Mouse (Mus musculus) cerebellum, adult 11 months (tissue): Measurements from ENCODE around the gene Dbnl.

ENCODE experiments used
- DNase-seq: peaks from one replicate; pipeline ENCODE4 v3.0.0; 2022

Gene Dbnl

DNA sequence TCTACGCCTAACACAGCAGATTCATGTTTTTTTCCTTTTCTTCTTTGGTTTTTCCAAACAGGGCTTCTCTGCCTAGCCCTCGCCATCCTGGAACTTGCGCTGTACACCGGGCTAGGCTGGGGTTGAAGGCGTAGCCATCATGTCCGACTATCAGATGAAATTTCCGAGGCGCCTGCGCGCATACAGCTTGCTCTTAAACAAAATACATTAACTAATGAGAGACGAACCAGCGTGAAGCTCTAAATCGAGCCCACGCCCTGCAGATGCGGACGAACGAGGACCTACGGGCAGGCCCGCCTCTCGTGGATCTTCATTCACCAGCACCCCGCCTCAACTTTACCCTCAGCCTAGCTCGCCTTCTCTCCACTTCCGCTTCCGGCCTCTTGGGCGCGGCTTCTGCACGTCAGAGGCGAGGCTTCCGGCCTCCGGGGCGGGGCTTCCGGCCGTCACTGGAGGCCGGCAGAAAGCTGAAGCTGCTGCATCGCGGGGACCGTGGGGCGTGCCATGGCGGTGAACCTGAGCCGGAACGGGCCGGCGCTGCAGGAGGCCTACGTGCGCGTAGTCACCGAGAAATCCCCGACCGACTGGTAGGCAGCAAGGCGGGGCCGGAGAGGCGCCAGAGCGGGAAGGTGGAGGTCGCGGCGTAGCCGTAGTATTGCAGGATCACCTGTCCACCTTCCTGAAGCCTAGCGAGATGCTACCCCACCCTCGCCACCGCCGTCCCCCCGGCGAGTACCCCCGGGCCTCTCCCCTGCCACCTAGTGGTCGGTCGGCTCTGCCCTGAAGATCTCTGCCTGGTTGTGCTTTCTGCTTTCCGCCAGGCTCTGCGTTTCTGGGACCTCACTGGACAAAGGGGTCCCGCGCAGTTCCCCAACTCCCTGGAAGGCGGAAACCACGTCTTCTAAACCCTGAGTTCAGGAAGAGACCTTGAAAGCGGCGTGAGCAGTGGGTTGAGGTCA, at the start of gene Dbnl:
Gene Dbnl, plus strand, starts transcription at position 433 of the 959 bp plus-strand sequence.
- DNase-seq, result peak; percentile 90

DNA sequence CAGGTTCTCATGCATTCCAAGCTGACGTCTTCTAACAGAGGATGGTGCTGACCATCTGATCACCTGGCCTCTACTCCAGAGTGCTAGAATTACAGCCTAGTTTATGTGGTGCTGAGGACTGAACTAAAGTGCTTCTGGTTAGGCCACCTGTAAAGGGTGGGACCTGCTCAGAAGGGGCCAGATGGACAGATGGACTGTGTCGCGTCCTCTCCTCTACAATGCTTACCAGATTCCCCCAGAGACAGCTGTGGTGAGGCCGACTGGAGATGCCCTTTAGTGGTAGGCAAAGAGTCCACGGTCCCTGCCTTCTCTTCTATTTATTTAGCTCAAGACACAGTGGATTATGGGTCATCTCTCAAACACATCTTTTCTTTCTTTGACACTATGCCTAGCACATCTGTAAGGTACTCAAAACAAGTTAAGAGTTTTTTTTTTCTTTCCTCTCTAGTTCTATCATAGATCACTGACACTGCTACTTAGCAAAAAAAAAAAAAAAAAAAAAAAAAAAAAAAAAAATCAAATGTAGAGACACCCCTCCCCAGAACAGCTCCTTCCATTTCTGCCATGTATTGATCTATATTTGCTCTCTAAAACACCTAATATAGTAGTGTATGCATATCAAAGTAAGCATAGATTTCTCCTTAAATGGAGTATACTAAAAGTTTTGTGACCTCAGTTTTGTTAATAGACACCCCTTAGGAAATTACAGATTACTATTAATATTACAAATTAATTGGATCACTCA, 49.2 kb upstream of the Dbnl start:
- DNase-seq, result no peak

DNA sequence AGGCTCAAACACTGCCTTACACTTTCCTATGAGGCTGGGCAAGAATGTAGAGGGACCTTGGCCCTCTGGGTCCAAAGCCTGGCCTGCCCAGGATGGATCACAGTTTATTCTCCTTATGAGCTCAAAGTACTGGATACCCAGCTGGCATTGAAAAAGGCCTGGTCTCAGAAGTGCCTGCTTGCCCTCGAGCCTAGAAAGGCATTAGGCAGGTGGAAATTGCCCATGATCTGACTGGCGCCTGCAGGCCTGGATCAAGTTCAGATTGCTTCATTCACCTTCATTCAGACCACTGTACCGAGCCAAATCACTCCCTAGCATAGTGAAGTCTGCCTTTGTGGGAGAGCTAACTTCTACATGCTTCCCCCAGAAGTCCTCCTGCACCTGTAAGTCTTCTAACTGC, 48.4 kb upstream of the Dbnl start:
- no peak for DNase-seq

DNA sequence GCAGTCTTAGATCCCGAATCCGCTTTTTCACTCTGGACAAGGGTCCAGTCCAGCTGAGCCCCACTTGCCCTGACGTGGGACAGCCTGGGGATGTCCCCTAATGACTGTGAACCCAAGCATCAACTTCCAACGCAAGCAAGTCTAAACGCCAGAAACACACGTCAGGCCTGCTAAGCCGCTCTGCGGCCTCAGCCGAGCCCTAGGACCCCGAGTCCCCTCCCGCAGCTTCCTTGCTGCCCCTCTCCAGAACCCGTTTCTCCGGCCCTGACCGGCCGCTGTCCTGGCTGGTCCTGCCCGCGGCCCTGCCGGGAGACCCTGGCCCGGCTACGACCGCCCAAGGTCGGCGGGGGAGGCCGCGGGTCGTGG, 47.7 kb upstream of the Dbnl start:
- DNase-seq, result no peak

DNA sequence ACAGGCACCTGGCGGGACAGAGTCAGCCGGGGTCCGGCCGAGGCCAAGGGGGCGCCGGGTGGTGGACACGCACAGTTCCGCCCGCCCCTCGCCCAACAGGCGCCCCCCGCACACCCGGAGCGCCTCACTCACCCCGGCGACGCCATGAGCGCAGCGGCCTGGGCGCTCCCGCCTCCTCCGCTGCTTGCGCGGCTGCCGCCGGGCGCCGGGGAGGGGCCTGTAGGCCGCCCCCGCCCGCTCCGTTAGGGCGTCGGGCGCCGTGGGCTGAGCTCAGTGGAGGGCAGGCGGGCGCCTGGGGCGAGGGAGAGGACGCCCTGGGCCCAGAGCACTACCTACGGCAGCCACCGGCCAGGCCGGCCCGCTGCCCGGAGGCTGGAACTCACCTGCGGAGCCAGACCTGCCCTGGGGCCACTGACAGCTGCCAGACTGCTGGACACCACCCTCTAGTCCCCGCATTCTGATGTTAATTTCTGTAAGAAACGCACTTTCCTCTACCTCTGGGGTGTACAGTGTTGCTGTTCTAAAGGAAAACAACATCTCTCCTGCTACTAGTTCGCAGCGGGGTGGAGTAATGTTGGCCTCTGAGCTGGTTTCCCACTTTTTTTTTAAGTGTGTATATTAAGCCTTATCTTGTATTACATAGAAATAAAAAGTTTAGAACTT, 47.2 kb upstream of the Dbnl start:
- DNase-seq, result peak; percentile 68

DNA sequence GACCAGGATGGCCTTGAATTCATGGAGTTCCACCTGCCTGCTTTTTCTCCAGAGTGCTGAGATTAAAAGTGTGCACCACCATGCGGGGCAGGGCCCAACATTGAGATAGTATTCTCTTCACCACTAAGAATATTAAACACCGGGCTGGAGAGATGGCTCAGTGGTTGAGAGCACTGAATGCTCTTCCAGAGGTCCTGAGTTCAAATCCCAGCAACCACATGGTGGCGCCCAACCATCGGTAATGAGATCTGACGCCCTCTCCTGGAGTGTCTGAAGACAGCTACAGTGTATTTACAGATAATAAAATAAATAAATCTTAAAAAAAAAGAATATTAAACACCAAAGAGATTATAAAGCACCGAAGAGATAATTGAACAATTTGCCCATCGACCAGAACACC, 46.2 kb upstream of the Dbnl start:
- DNase-seq, result no peak

DNA sequence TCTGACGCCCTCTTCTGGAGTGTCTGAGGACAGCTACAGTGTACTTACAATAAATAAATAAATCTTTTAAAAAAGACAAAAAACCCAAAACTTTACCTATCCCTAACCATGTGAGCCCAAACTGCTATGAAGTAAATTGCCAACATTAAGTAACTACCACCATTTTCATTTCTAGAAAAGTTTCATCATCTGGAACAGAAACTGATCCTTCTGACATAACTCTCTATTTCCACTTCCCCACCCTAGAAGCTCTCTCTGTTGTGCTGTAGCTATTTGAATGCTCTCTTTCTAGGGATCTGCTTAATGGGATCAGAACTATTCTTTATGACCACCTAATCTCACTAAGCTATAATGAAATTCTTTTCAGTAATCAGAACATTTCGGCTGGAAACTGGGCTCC, 43.3 kb upstream of the Dbnl start:
- no peak for DNase-seq

DNA sequence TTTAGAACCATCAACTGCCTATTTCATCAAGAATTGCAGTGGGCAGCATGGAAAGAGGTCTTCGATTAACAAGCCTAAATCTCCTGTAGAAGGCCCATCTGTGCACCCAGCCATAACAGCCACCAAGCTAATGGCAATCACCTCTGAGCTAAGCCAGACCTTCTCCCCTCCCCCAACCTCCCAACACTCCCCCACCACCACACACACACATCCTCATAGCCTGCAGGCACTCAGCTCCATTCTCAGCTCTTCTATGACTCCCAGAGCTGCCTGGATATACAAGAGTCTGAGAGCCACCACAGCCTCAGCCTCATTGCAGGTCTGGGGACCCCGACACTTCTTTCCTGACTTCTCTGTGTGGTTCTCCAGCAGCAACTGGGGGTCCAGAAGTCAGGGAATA, 34.5 kb upstream of the Dbnl start:
- DNase-seq, result no peak

DNA sequence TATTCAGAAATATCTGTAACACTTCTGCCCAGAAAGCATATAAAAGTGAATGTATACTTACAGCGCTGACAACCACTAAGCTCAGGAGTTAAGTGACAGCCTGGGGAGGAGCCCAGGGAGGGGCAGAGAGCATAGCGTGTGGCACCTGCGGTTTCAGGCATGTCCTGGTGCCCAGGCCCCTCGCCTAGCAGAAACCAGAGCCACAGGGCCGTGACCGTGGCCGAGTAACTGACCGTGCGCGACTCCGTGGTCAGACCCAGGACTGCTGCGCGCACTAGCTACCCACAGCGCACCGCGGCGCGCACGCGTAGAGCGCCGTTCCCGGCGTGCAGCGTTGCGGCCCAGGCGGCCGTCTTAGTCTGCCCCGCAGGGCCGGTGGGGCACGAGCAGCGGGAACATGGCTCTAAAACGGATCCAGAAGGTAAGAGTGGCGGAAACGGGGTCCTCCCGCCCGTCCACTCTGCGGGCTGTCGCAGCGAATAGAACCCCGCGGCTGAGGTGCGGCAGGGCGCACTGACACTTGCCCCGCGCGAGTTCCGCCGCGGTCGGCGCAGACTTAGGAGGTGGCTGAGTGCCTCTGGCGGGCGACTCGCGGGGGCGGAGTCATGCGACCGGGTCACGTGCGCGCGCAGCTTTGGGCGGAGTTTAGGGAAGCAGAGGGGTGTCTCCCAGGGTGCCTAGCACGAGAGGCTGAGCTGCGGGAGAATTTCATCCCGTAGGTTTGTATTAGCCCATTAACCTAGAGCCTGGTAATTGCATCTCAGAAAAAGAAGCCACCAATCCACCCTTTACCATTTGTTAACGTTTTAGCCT, 26.3 kb upstream of the Dbnl start, which contains the start of gene Urgcp:
Gene Urgcp, minus strand, starts transcription at position 557 of the 813 bp plus-strand sequence.
- DNase-seq, result peak; percentile 92

DNA sequence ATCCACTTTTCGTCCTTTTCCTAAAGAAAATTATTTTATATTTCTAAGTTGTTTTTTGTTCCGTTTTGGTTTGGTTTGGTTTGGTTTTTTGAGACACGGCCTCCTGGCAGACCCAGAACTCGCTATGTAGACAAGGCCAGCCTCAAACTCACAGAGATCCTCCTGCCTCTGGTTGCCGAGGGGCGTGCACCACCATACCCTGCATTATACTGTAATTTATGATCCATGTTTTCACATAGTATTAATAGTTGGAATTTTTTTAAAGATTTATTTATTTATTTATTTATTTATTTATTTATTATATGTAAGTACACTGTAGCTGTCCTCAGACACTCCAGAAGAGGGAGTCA, 25.7 kb upstream of the Dbnl start:
- DNase-seq, result no peak

DNA sequence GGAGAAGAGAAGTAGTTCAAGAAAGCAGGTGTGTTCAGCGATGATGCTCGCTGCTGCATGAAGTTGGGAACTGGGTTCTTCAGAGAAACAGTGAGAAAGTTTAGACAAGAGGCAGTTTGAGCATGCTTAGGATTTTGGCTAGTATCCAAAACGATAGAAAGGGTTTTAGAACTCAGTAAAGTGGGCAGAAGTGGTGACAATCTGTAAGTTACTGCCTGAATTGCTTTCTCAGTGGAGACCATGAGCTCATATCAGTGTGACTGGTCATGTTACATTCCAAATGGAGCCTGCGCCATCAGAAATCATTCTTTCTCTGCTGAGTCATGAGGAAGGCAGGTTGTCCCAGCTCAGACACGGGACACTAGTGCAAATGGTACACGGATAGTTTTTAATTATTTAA, 22.3 kb upstream of the Dbnl start:
- DNase-seq, result no peak

DNA sequence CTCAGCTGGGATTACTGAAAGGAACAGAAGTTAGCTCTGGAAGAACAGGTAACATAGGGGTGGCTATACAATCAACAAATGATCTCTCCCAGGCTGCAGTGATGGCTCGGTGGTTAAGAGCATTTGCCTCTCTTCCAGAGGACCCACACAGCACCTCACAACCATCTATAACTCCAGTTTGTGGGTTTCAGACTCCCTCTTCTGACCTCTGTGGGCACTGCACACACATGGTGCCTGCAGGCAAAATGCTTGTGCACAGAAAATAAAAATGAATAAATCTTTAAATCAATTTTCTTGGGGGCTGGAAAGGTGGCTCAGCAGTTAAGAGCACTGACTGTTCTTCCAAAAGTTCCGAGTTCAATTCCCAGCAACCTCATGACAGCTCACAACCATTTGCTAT, 9.8 kb upstream of the Dbnl start:
- DNase-seq, result no peak

DNA sequence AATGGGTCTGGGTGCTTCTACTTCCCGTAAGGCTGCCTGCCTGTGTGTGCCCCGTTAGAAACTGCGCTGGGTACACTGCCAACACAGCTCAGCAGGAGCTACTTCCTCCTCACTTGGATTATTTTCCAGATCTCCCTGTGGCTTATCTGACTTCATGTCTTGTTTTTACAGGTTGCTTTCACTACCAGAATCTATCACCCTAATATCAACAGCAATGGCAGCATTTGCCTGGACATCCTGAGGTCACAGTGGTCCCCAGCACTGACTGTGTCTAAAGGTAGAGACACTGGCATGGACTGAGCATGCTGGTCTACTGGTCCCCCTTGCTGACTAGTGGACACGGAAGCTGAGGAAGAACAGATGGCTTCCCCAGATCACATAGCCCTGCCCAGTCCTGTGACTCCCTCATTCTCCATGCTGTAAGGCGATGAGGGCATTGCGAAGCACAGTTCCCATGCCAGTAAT, 8.2 kb upstream of the Dbnl start:
- peak; percentile 60 for DNase-seq

DNA sequence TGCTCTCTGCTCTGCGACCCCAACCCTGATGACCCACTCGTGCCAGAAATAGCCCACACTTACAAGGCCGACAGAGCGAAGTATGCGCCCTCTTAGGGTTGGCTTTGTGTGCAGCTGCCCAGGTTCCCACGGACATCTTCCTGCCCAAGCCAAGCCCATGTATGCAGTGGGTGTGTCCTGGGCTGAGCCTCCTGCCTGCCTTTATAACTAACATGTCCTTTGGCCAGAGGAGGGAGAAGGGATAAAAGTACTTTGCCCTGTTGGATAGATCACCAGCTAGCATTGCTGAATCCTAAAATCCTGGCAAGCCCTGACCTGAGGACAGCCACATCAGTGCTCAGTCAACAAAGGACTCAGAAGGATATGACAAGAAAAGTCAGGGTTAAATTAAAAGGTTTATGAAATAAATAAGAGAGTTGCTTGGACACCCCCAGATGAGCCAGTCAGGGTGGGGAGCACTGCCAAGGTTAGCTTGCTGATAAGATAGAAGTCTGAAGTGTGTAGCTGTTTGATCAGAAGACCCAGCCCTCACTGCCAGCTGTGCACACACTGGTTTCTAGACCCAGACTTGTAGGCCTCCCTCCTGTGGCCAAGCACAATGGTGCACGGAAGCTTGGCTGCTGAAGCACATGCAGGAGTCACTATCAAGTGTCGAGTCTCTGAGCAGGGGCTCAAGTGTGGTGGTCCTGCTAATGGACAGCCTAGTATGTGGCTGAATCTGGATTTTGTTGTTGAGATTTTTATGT, 5.9 kb upstream of the Dbnl start:
- DNase-seq, result no peak

DNA sequence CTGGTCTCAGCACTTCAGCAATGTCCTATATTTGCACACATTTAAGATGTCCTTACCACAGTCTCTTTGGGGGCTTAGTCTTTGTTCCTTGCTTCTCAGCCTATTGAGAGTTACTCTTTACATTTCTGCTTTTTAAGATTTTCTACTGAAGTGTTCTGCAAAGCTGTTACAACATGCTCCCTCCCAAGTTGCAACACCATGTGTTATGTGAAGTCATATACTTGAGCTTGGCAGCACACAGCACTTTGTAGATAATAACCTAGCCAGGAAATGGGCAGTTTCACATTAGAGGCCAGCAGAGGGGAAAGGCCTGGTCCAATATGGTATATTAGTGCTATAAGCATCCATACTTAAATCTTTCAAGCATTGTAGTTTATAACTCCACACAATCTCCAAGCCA, 2.6 kb upstream of the Dbnl start:
- no peak for DNase-seq

DNA sequence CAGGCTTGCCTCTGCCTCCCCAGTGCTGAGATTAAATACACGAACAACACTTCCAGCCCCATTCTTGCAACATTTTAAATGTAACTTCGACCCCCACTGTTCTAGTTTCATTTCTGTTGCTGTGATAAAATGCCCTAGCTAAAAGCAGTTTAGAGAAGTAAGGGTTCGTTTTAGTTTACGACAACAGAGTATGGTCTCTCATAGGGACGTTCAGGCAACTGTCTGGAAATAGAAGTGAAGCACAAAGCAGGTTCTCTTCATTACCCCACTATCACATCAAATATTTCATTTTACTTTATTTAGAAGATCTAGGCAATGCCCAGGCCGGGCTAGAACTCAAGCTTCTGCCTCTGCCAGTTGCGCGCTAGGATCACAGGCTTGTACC, 625 bp upstream of the Dbnl start:
- no peak for DNase-seq

DNA sequence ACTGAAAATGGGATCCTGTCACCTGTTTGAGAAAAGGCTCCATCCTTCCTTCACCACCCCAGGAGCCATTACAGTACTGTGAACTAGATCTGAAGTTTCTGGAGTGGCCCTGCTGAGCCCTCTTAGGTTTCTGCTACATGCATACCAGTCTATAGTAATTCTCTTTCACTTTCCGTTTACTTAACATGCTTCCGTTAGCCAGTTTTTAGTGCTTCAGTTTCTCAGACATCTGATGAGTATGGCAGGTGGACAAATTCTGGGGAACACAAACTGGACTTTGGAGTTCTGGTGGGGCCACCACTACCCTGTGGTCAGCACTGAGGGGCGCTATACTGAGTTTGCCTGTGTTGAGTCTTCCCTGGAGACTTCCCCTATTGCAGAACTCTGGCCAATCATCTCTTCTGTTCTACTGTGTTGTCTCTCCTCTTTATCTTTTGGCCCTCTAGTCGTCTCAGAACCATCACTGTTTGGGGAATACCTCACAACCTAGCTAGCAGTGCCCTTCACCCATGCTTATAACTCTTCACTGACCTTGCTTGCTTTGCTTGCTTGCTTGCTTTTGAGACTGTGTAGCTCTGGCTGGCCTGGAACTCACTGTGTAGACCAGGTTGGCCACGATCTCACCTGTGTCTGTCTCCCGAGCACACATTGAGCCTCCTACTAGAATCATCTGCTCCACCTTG, 924 bp downstream of the Dbnl start:
- no peak for DNase-seq

DNA sequence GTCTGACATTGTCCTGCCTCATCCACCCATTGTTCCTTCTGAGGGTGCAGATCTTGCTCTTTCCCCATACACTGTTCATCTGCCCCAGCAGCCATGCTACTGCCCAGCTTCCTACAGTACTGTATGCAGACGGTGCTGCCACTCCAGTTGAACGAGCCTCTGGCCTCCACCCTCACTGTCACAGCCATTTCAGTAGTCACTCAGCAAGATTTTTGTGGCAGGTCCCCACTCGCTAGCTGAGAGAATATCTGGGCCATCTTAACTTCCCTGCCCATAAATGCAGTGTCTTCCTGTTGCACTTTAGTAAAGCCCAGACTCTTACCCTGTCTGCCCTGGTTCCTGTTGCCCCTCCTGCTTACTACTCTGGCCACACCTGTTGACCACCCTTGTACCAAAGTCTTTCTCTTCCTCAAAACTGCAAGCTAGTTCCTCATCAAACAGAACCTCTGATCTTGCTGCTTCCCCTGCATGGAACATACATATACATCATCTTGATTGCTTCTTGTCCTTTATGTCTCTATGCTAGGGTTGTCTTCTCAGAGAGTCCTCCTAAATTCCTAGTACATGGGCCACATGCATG, 1.6 kb downstream of the Dbnl start:
- DNase-seq, result no peak

DNA sequence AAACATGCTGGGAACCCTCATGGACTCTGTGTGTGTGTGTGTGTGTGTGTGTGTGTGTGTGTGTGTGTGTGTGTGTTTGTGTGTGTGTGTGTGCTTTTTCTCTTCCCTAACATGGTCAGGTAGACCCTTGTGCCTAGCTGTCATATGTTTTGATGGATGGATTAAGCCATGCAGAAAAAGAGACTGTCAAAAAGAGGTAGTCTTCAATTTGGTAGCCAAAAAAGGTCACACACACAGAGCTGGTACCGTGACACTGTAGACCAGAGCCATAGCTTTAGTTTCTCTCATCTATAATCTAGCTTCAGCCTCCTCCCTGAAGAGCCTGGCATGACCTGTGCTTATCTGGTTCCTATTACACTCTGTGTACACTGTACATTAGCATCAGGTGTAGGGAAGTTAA, 2.1 kb downstream of the Dbnl start:
- no peak for DNase-seq

DNA sequence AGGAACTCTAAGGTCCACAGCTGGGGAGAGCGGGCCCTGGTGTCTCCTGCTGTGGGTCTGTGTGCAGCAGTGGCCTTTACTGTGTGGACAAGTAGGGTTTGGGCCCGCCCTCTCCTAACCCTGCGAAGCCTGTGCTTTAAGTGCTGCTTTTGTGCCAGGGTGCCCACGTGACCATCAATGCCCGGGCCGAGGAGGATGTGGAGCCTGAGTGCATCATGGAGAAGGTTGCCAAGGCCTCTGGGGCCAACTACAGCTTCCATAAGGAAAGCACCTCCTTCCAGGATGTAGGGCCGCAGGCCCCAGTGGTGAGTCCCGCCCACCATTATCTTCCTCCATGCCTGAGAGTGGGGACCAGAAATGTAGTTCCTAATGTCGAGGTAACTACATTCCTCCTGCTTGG, 7.0 kb downstream of the Dbnl start:
- no peak for DNase-seq

DNA sequence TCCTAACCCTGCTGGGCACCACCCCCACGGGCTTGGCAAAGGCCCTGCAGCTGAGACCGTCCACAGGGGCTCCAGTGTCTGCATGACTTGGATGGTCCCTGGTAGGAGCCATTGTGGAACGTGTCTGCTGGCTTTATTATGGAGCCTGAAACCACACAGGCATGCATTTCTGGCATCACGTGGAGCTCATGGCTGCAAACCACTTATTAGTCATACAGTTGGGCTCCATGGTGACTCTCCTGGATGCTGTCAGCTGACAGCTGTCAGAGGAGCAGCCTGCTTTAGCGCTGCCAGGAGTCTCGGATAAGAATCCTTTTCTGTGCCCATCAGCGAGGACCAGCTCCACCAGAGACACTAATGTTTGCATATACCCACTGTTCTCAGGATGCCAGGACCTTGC, 7.4 kb downstream of the Dbnl start:
- DNase-seq, result no peak
